Mouse (Mus musculus) frontal cortex, postnatal 10 days (tissue): ENCODE results near the gene Tpm3-rs7.
"Not testable (repeated sequence)": the region's sequence is repeated elsewhere in the genome, so short reads cannot be mapped to it uniquely, and the experiment has no call there.

ENCODE experiments used
- DNase-seq, 2 experiments: peaks; one replicate each; pipeline ENCODE4 v3.0.0; 2022; ENCODE audit warnings: low spot score in 2 of 2, mixed read lengths in 1 of 2

The Tpm3-rs7 gene

GRCm38 (mm10) chr14:113314499-113314898, at the start of gene Tpm3-rs7:
Gene Tpm3-rs7 (plus strand): TSS chr14:113314608.
- DNase-seq: not testable (repeated sequence)

- no peak for DNase-seq
Observed at GRCm38 (mm10) chr14:113317023-113317422, 2.6 kb downstream of the Tpm3-rs7 start.

GRCm38 (mm10) chr14:113363361-113363760, 49.0 kb downstream of the Tpm3-rs7 start:
- no peak for DNase-seq
